Mouse (Mus musculus): Measurements from ENCODE around the gene Ephb2.

The Ephb2 gene

DNA sequence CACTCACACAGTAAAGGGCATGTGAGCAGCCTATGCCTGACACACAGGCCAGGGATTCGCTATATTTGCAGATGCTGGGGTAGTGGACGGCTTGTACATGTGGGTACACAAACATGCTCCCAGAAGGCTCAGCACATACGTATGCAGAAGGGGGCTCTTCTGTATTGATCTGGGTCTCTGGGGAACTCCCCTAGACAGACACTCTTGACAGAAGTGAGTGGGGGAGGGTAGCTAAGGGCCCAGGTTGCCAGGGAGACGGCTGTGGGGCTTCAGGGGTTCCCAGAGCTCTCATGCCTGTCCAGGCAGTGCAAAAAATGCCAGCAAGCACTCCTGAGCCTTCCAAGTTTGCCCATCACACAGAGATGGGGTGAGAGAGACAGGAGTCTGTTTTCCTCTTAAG is 78.7 kb downstream of the Ephb2 start:
- no peak for DNase-seq

DNA sequence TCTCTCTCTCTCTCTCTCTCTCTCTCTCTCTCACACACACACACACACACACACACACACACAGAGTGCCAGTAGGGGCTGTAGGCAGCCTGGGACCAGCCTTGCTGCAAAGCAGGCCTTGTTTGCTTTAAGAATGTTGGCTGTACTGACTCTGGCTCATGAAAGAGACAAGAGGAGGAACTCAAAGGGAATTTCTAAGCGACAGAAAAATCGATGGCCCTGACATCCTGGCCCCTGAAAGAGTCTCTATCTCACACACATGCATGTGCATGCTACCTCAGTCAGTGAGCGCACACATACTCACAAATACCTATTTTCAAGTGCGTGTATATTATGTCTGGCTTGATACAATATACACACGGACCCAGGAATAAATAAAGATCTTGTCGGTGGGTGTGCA is 79.3 kb downstream of the Ephb2 start:
- no peak for DNase-seq

GRCm38 (mm10) chr4:136755364-136755811 is 80.4 kb downstream of the Ephb2 start:
- DNase-seq, result no peak

DNA sequence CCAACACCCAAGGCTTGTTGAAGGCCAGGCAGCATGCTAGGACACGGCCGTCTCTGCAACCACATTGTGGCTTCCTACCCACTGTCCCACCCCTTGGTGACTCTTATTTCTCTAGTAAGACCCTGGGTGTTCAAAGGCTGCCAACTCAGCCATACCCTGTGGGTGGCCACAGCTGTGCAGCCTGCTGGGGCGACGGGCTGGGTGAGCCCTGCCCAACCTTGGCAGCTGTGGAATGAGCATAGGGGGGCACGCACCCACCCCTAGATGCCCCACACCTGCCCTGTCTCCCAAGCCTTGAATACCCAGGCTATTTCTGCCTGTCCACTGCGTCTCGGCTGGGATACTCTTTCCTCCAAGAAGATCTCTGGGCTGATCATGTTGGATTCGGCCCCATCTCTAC is 81.5 kb downstream of the Ephb2 start:
- DNase-seq, result no peak

- DNase-seq, result no peak
Measured at GRCm38 (mm10) chr4:136751355-136752020, 84.3 kb downstream of the Ephb2 start.

DNA sequence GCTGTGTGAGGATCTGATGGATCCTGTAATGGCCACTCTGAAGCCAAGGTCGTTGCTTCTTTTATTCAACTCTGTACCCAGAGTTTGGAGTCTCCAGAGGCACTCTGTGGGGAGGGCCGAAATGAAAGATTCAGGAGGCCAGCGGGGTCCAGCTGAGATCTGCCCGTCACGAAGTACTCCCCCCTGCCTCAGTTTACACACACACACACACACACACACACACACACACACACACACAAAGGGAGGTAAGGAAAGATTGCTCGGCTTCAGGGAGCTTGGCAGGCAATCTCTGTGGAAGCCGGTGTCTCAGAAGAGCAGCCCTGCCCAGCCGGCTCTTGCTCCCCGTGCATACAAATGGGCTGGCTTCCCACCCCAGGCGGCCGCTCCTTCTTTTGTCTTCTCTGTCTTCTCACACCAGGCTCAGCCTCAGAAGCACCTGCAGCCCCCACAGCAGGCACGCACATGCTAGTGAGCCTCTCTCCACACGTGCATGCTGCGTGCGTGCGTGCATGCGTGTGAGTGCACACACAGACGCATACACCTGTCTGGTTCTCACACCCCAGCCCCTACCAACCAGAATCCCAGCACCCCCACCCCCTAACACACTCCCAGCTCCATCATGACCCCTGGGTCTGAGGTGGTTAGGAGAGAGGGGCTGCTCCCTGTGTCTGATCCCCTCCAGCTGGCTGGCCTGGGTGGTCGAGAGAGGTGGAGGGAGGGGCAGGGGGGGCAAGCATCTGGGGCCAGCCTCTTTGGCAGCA is 85.0 kb downstream of the Ephb2 start:
- DNase-seq, result no peak

- no peak for DNase-seq
Measured at GRCm38 (mm10) chr4:136749851-136750577, 85.8 kb downstream of the Ephb2 start.

DNA sequence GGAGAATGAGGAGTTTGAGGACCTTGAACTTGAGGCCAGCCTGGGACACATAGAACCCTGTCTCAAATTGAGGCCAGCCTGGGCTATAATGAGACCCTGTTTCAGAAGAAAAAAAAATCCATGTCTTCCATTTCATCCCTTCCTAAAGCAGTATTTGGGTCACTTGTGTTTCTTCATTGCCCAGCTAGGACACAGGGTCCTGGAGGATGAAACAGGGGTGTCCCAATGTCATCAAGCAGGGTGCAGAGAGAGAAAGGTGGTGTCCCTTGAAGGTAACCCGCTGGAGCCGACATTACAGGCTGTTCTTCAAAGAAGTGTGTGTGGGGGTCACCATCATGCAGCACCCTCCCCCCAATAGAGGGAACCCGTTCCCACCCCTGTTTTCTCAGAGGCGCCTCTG is 86.4 kb downstream of the Ephb2 start:
- DNase-seq, result no peak

- DNase-seq, result no peak
Measured at GRCm38 (mm10) chr4:136748842-136749392, 86.9 kb downstream of the Ephb2 start.

DNA sequence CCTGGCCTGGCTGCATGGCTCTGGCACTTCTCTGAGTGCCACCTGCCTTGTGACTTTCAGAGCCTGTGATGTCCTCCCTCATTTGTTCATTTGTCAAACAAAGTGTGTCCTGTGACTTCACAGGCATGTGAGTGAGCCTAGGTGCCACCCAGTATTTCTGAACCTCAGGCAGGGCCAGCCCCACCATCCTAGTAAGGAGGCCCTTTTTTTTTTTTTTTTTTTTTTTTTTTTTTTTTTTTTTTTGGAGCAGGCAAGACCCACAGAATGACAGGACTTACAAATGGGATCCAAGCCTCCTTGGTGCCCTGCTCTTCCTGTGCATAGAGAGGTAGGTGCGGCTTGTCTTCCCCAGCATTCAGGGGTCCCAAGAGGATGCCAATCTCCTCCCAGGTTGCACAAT is 89.3 kb downstream of the Ephb2 start:
- no peak for DNase-seq

GRCm38 (mm10) chr4:136742677-136743076 is 93.1 kb downstream of the Ephb2 start:
- no peak for DNase-seq

DNA sequence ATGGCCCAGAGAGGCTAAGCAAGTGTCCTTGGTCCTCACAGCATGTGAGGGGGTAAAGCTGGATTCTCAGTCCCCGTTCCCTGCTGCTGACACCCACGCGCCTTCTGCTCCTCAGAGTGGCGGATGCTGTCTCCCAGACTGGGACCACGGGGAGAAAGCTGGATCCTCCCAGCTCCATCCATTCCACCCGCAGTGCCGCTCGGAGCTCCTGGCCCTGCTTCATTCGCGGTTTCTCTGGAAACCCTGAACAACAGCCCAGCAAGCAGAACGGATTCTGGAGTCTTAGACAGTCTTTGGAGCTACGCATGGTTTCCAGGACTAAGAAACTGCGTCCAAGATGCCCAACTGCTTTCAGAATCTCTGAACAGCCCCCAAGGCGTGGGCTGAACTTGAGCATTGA is 93.9 kb downstream of the Ephb2 start:
- DNase-seq, result peak; percentile 32

DNA sequence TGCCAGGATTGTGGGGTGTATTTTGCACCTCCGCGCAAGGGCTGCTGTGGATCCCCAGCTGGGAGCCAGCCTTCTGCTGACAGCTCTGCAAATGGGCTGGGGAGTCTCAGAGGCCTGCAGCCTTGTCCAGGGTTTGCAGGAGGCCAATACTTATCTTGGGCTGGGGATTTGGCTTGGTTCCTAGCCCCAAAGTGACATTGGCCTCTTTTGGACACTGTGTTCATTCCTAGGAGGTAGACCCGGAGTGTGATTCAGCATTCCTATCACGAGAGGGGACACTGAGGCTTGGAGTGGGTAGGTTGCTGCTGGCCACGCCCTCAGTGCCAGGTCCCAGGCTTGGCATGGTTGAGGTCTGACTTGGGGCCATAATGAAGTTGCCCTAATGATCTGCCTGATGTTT is 94.8 kb downstream of the Ephb2 start:
- no peak for DNase-seq

GRCm38 (mm10) chr4:136739189-136739588 is 96.6 kb downstream of the Ephb2 start:
- DNase-seq, result no peak

DNA sequence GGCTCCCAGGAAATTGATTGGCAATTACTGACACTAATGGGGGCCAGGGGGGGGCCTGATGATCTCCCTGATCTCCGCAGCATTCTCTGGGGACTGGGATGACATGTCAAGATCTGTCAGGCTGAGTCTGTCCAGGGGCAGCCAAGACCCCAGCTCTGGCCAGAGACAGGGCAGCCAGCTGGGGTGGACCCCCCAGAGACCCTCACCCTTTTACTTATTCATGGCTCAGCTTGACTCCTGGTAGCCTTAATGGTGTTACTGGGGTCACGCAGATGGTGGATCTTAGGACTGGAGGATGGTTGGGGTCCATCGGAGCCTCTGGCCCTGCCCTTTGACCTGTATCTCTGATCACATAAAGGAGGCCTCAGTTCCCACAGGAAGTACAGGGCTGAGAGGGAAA is 97.5 kb downstream of the Ephb2 start:
- DNase-seq, result no peak

GRCm38 (mm10) chr4:136735856-136736255 is 99.9 kb downstream of the Ephb2 start:
- DNase-seq, result peak; percentile 31

GRCm38 (mm10) chr4:136734210-136734803 is 101.5 kb downstream of the Ephb2 start:
- no peak for DNase-seq

- no peak for DNase-seq
Measured at GRCm38 (mm10) chr4:136733217-136733865, 102.4 kb downstream of the Ephb2 start.

- no peak for DNase-seq
Measured at GRCm38 (mm10) chr4:136732536-136733121, 103.2 kb downstream of the Ephb2 start.

DNA sequence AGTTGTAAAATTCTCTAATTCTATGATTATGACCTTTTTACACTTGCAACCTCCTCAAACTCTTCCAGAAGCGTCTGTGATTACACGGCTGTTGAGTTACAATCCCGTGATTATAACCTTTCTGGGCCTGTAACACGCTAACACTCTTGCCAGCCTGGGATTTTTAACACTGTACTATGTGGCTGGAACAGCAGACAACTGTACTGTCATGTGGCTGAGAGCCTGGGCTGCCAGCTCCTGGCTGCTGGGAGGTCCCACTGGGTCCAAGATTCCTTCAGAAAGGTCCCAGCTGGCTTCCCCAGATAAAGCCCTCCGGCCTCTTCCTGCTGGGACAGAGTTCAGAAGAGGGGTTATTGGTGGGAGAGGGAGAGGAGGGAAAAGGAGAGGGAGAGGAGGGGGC is 104.0 kb downstream of the Ephb2 start:
- DNase-seq, result no peak

DNA sequence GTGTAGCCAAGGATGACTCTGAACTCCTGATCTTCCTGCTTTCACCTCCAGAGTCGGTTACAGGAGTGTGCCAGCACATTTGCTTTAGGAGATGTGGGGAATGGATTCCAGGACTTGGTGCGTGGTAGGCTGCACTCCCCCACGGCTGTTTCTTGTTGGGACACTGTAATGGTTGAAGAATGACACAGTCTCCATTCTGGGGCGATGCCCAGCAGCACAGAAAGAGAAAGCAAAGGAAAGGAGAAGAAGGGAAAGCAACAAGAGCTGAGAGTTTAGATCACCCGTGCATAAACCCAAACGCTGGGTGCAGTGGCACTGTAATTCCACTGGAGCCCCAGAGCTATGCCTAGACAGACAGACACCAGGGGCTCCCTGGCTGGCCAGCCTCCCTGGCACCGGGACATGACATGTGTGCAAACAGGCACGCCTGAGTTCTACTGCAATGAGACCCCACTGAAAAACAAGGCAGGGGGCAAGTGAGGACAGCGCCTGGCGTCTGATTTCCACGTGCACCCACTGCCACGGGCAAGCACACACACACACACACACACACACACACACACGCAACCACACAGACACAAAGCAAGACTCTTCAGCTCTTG is 104.7 kb downstream of the Ephb2 start:
- no peak for DNase-seq

GRCm38 (mm10) chr4:136730501-136730900 is 105.3 kb downstream of the Ephb2 start:
- DNase-seq, result no peak

All from cerebellum, adult 8-10 months (tissue).